Mouse (Mus musculus) embryonic facial prominence, embryonic 13.5 days (tissue): ENCODE data around the gene Tktl2. TPM values are rescaled to one million over a fixed set of nuclear protein-coding genes. Genes with fewer than 3 reads are reported as not detected.

ENCODE experiments used
- ATAC-seq: fragments of 200-750 bp; cut with Nextera tagmentation; 2 replicates; pipeline ENCODE4 v1.8.0; 2017; ENCODE audit warnings: low read depth; ENCODE audit not compliant: insufficient number of reproducible peaks, insufficient read depth, low FRiP score, low TSS enrichment
- H3K27ac ChIP-seq: fragments of 300-500 bp; sonication (generic); 2 replicates; pipeline ENCODE4 v1.5.1; 2015; ENCODE audit warnings: moderate library complexity, mild to moderate bottlenecking, inconsistent platforms
- H3K27me3 ChIP-seq: fragments of 300-500 bp; sonication (generic); 2 replicates; pipeline ENCODE4 v1.6.1; 2015; ENCODE audit warnings: mild to moderate bottlenecking, inconsistent platforms
- H3K36me3 ChIP-seq: fragments of 300-500 bp; sonication (generic); 2 replicates; pipeline ENCODE4 v1.6.1; 2015; ENCODE audit warnings: mild to moderate bottlenecking, inconsistent platforms
- H3K4me1 ChIP-seq: fragments of 300-500 bp; sonication (generic); 2 replicates; pipeline ENCODE4 v1.6.1; 2015; ENCODE audit warnings: inconsistent platforms
- H3K4me2 ChIP-seq: fragments of 300-500 bp; sonication (generic); 2 replicates; pipeline ENCODE4 v1.6.1; 2015; ENCODE audit warnings: moderate library complexity, mild to moderate bottlenecking, inconsistent platforms
- H3K4me3 ChIP-seq: fragments of 300-500 bp; sonication (generic); 2 replicates; pipeline ENCODE4 v1.5.1; 2015; ENCODE audit warnings: mild to moderate bottlenecking, inconsistent platforms
- H3K9ac ChIP-seq: fragments of 300-500 bp; sonication (generic); 2 replicates; pipeline ENCODE4 v1.6.1; 2015; ENCODE audit warnings: mild to moderate bottlenecking, inconsistent platforms
- H3K9me3 ChIP-seq: fragments of 300-500 bp; sonication (generic); 2 replicates; pipeline ENCODE4 v1.6.1; 2016; ENCODE audit warnings: inconsistent platforms
- WGBS: fragments of 180-500 bp; shearing (Covaris S2); methylation state at CpG from one replicate; pipeline ENCODE4 v1.1.7; 2015; ENCODE audit warnings: mixed read lengths; 5-methylcytosine and 5-hydroxymethylcytosine counted together
- polyA plus RNA-seq: library from polyadenylated mRNA; unstranded; fragments of >200 nt; fragmentation: Nextera tagmentation; extraction: Ambion mirVana; gene quantifications from 2 replicates; pipeline ENCODE4 v1.2.1, GENCODE M21; 2015

The Tktl2 gene
- polyA plus RNA-seq, 1 experiment from 2014 or later, result not detected

DNA sequence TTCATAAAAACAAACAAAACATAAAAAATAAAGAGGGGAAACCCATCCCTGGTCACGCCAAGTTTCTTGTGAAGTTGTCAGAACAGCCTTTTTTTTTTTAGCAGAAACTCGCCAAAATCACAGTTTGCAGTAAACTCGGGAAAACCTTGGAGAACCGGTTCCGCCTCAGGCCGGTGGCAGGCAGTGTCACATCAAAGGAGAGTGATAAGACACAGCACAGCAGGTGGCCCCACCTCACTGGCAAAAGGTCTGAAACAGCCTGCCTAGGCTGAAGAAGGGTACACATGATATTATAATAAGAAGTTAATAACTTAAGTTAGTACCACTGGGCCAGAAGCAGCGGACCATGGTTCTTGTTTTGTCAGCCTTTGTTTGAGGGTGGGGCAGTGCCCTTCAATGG is 38.5 kb downstream of the Tktl2 start:
- no peak overlapping the region for H3K4me2 ChIP-seq
- no peaks in the 10 kb centered on the region for H3K36me3 ChIP-seq
- H3K27ac ChIP-seq, result no peak overlapping the region
- no peaks in the 10 kb centered on the region for H3K27me3 ChIP-seq
- no peaks in the 10 kb centered on the region for H3K4me1 ChIP-seq
- no peaks in the 10 kb centered on the region for H3K9me3 ChIP-seq
- H3K9ac ChIP-seq, result no peak overlapping the region
- no peak for ATAC-seq
- no peak overlapping the region for H3K4me3 ChIP-seq
- WGBS, result 14% methylated on average over 7 of the region's 7 CpGs

Other genes starting within 250 kb of the Tktl2 start
- 17.0 and 17.7 TPM in 2 replicates for gene Tma16, start 25.2 kb upstream of the Tktl2 start, polyA plus RNA-seq
- 0.22 TPM in 1 of 2 replicates, not detected in the other for gene Npy5r, start 176.4 kb downstream of the Tktl2 start, polyA plus RNA-seq
- 2.1 and 2.4 TPM in 2 replicates for gene Npy1r, start 185.4 kb downstream of the Tktl2 start, polyA plus RNA-seq